Mouse (Mus musculus) mesoderm, embryonic 11.5 days (tissue): ENCODE measurements at regions not wholly inside any gene's neighbourhood (a gene's known extent, or its start where the extent isn't known, plus 50 kb on each side); places are given as distances from the start of the nearest gene placed in this dataset.

Experiments used
- DNase-seq: peaks from one replicate; pipeline ENCODE4 v3.0.0-alpha.2; 2012; ENCODE audit warnings: low read depth, low spot score

GRCm38 (mm10) chr5:4500599-4500998 lies 257.2 kb downstream of the Fzd1 start:
- DNase-seq: no peak

GRCm38 (mm10) chr5:4499036-4499435 lies 258.8 kb downstream of the Fzd1 start:
- no peak for DNase-seq

GRCm38 (mm10) chr5:4498425-4498824 lies 259.4 kb downstream of the Fzd1 start:
- no peak for DNase-seq

GRCm38 (mm10) chr5:4496907-4497200 lies 261.0 kb downstream of the Fzd1 start:
- no peak for DNase-seq

GRCm38 (mm10) chr5:4496132-4496906 lies 261.5 kb downstream of the Fzd1 start:
- no peak for DNase-seq

GRCm38 (mm10) chr5:4495482-4495881 lies 262.4 kb downstream of the Fzd1 start:
- no peak for DNase-seq

GRCm38 (mm10) chr5:4486391-4487132 lies 271.3 kb downstream of the Fzd1 start:
- no peak for DNase-seq

GRCm38 (mm10) chr5:4485542-4486390 lies 272.1 kb downstream of the Fzd1 start:
- DNase-seq: no peak

GRCm38 (mm10) chr5:4484780-4485179 lies 273.1 kb downstream of the Fzd1 start:
- DNase-seq: peak; percentile 60

GRCm38 (mm10) chr5:4484151-4484550 lies 273.7 kb downstream of the Fzd1 start:
- no peak for DNase-seq

- no peak for DNase-seq
These were observed 282.1 kb downstream of the Mterf1b start for GRCm38 (mm10) chr5:4474255-4474654.
